Mouse (Mus musculus) heart, embryonic 16.5 days (tissue): ENCODE results near the gene Dppa2. TPM values are rescaled to one million over a fixed set of nuclear protein-coding genes. Genes with fewer than 3 reads are reported as not detected.

ENCODE experiments used
- ATAC-seq: fragments of 200-750 bp; cut with Nextera tagmentation; replicated peaks from 2 replicates; pipeline ENCODE4 v1.8.0; 2017; ENCODE audit warnings: moderate number of reproducible peaks; ENCODE audit not compliant: insufficient read depth, low FRiP score; ENCODE audit errors: extremely low read depth
- H3K27ac ChIP-seq: fragments of 300-500 bp; sonication (generic); 2 replicates; pipeline ENCODE4 v1.5.1; 2014; ENCODE audit warnings: mild to moderate bottlenecking, low read length, control low read depth, moderate library complexity
- H3K27me3 ChIP-seq: fragments of 300-500 bp; sonication (generic); 2 replicates; pipeline ENCODE4 v1.6.1; 2014; ENCODE audit warnings: low read length, mixed read lengths; ENCODE audit not compliant: control insufficient read depth, insufficient read depth
- H3K36me3 ChIP-seq: fragments of 300-500 bp; sonication (generic); 2 replicates; pipeline ENCODE4 v1.6.1; 2014; ENCODE audit not compliant: control insufficient read depth, insufficient read depth
- H3K4me1 ChIP-seq: fragments of 300-500 bp; sonication (generic); 2 replicates; pipeline ENCODE4 v1.6.1; 2014; ENCODE audit warnings: low read length, mixed read lengths; ENCODE audit not compliant: control insufficient read depth, insufficient read depth
- H3K4me2 ChIP-seq: fragments of 300-500 bp; sonication (generic); 2 replicates; pipeline ENCODE4 v1.6.1; 2014; ENCODE audit warnings: low read depth, mild to moderate bottlenecking, control low read depth, low read length
- H3K4me3 ChIP-seq: fragments of 300-500 bp; sonication (generic); 2 replicates; pipeline ENCODE4 v1.5.1; 2014; ENCODE audit warnings: mild to moderate bottlenecking, control low read depth, low read length
- H3K9ac ChIP-seq: fragments of 300-500 bp; sonication (generic); 2 replicates; pipeline ENCODE4 v1.6.1; 2014; ENCODE audit warnings: low read length, control low read depth
- H3K9me3 ChIP-seq: fragments of 300-500 bp; sonication (generic); replicated peaks from 2 replicates; pipeline ENCODE4 v1.6.1; 2016; ENCODE audit warnings: low read length; ENCODE audit not compliant: control insufficient read depth
- WGBS: fragments of 180-500 bp; shearing (Covaris S2); extraction: QIAGEN DNeasy Blood & Tissue Kit; methylation state at CpG from one replicate; pipeline ENCODE4 v1.1.7; 2014; 5-methylcytosine and 5-hydroxymethylcytosine counted together
- polyA plus RNA-seq: library from polyadenylated mRNA; unstranded; fragments of >200 nt; fragmentation: Nextera tagmentation; extraction: Ambion mirVana; gene quantifications from 2 replicates; pipeline ENCODE4 v1.2.1, GENCODE M21; 2015

Dppa2 gene
- polyA plus RNA-seq, 1 experiment from 2014 or later, result not detected

GRCm38 (mm10) chr16:48360887-48361286, 57.2 kb downstream of the Dppa2 start:
- no peak overlapping the region for H3K4me2 ChIP-seq
- H3K4me3 ChIP-seq, result no peak overlapping the region
- H3K9me3 ChIP-seq, result no peaks in the 10 kb centered on the region
- no peak for ATAC-seq
- H3K9ac ChIP-seq, result no peak overlapping the region
- H3K27me3 ChIP-seq, result no peaks in the 10 kb centered on the region
- no peak overlapping the region for H3K27ac ChIP-seq
- no peaks in the 10 kb centered on the region for H3K36me3 ChIP-seq
- WGBS, result 85% methylated on average over 12 of the region's 12 CpGs
- H3K4me1 ChIP-seq, result no peaks in the 10 kb centered on the region

- ATAC-seq, result no peak
- peaks cover 2% of the 10 kb centered on the region for H3K9me3 ChIP-seq
- no peak overlapping the region for H3K9ac ChIP-seq
- no peaks in the 10 kb centered on the region for H3K36me3 ChIP-seq
- 79% methylated on average over 5 of the region's 5 CpGs for WGBS
- no peak overlapping the region for H3K4me2 ChIP-seq
- no peak overlapping the region for H3K4me3 ChIP-seq
- H3K27me3 ChIP-seq, result no peaks in the 10 kb centered on the region
- no peak overlapping the region for H3K27ac ChIP-seq
- H3K4me1 ChIP-seq, result no peaks in the 10 kb centered on the region
Observed at GRCm38 (mm10) chr16:48366801-48367200, 63.1 kb downstream of the Dppa2 start.

GRCm38 (mm10) chr16:48368096-48368495, 64.4 kb downstream of the Dppa2 start:
- H3K9ac ChIP-seq, result no peak overlapping the region
- WGBS, result 91% methylated on average over 2 of the region's 2 CpGs
- ATAC-seq, result no peak

More at GRCm38 (mm10) chr16:48368096-48368495, 64.4 kb downstream of the Dppa2 start:
- no peak overlapping the region for H3K27ac ChIP-seq
- no peak overlapping the region for H3K4me2 ChIP-seq
- H3K9me3 ChIP-seq, result peaks cover 2% of the 10 kb centered on the region
- H3K27me3 ChIP-seq, result no peaks in the 10 kb centered on the region
- no peaks in the 10 kb centered on the region for H3K4me1 ChIP-seq
- H3K4me3 ChIP-seq, result no peak overlapping the region
- no peaks in the 10 kb centered on the region for H3K36me3 ChIP-seq

Other genes with a start within 250 kb of the Dppa2 start
- not detected in 2 replicates for gene Dppa4, start 20.2 kb upstream of the Dppa2 start, polyA plus RNA-seq
- 0.32 TPM in 1 of 2 replicates, not detected in the other for gene Gm5485, start 108.5 kb downstream of the Dppa2 start, polyA plus RNA-seq
- gene Morc1, start 127.3 kb downstream of the Dppa2 start, polyA plus RNA-seq, result 0.24 and 0.46 TPM in 2 replicates